Mouse (Mus musculus) cerebellum, adult 11 months (tissue): ENCODE measurements around the gene Nova2.

ENCODE experiments used
- DNase-seq: peaks from one replicate; pipeline ENCODE4 v3.0.0; 2022

Nova2 gene

DNA sequence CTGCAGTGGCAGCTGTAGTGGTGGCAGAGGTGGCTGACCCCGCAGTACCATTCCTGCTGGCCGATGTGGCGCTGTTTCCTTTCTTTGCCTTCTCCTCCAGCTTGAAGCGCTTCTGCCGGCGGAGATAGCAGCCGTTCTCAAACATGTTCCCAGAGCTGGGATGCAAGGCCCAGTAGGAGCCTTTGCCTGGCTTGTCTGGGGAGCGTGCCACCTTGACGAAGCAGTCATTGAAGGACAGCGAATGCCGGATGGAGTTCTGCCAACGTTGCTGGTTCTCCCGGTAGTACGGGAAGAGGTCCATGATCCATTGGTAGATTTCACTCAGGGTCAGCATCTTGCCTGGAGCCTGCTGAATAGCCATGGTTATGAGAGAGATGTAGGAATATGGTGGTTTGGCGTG lies 88.8 kb downstream of the Nova2 start:
- no peak for DNase-seq
